ENCODE assay signal across 8 mouse cellular contexts in genomic region chr5:149678100-149678989, GRCm38 (mm10). TPM values are rescaled to one million over a fixed set of nuclear protein-coding genes. Genes with fewer than 3 reads are reported as not detected.
DNase-seq lines count a peak whose midpoint lies in the region; ATAC-seq and TF ChIP-seq lines count a peak whose summit lies in the region.

TSS of gene B3glct (plus strand) at chr5:149678230.

- H3K27ac ChIP-seq in MEL (ENCODE audit: control insufficient read depth, low read depth, low read length): peak within 1 kb of the TSS; percentile 83
- peak within 1 kb of the TSS; percentile 83 for H3K27ac ChIP-seq in lung, embryonic 16.5 days (ENCODE audit: low read length)

- ATAC-seq in frontal cortex, adult (ENCODE audit: low TSS enrichment): peak; percentile 88
- ATAC-seq in hematopoietic stem cell, adult 5-6 weeks (replicated peaks in 1 of 2; ENCODE audit: insufficient read depth in 1 of 2, low FRiP score in 2 of 2, low TSS enrichment in 1 of 2, low read depth in 1 of 2, poor library complexity in 2 of 2, severe bottlenecking in 2 of 2): peak; percentile 61 to 79
- peak; percentile 97 for ATAC-seq in lung, embryonic 16.5 days (ENCODE audit: low read depth)

- no peak for TF ChIP-seq EP300 in MEL (IDR thresholded peaks at IDR 0.05; ENCODE audit: low read depth in 1 of 2, low read length in 2 of 2)

- TF ChIP-seq CTCF in MEL (IDR thresholded peaks at IDR 0.05 in 2 of 3, conservative IDR thresholded peaks at IDR 0.05 in 1 of 3; ENCODE audit: control insufficient read depth in 1 of 3, insufficient read depth in 1 of 3, low read depth in 2 of 3, low read length in 3 of 3, poor library complexity in 1 of 3, severe bottlenecking in 1 of 3): peak; percentile 63 to 99 (median 76)

- H3K9ac ChIP-seq in MEL (ENCODE audit: control insufficient read depth, low read depth, low read length, poor library complexity, severe bottlenecking): peak within 1 kb of the TSS; percentile 93
- H3K9ac ChIP-seq in lung, embryonic 16.5 days (ENCODE audit: low read length): peak within 1 kb of the TSS; percentile 89

- H3K4me3 ChIP-seq in MEL (ENCODE audit: control insufficient read depth in 1 of 2, insufficient read depth in 1 of 2, low read depth in 2 of 2, low read length in 2 of 2): peak within 1 kb of the TSS; percentile 67 to 69
- H3K4me3 ChIP-seq in lung, embryonic 16.5 days (ENCODE audit: low read length): peak within 1 kb of the TSS; percentile 78

- peak within 1 kb of the TSS; percentile 99 for H3K4me2 ChIP-seq in lung, embryonic 16.5 days (ENCODE audit: low read depth, low read length)

- peaks cover 2% of the 10 kb centered on the region for H3K79me2 ChIP-seq in MEL (ENCODE audit: control insufficient read depth, insufficient read depth, low read length, poor library complexity)

- peak; percentile 75 to 86 for TF ChIP-seq POLR2A in MEL (IDR thresholded peaks at IDR 0.05; ENCODE audit: control insufficient read depth in 1 of 2, insufficient read depth in 1 of 2, low read depth in 1 of 2, low read length in 2 of 2, poor library complexity in 1 of 2)

- H3K4me1 ChIP-seq in MEL (ENCODE audit: control insufficient read depth in 1 of 2, insufficient read depth in 2 of 2, low read length in 2 of 2): peaks cover 3 to 11% of the 10 kb centered on the region in 2 experiments
- peaks cover 10% of the 10 kb centered on the region for H3K4me1 ChIP-seq in lung, embryonic 16.5 days (replicated peaks; ENCODE audit: control insufficient read depth, insufficient read depth, low read length)

- under 1% methylated on average over 72 of the region's 106 CpGs for WGBS in lung, embryonic 16.5 days

- H3K27me3 ChIP-seq in MEL (ENCODE audit: control insufficient read depth in 1 of 2, insufficient read depth in 2 of 2, low read length in 2 of 2): no peaks in the 10 kb centered on the region; a peak in 1 of 4 replicates
- no peaks in the 10 kb centered on the region for H3K27me3 ChIP-seq in lung, embryonic 16.5 days (ENCODE audit: control insufficient read depth, insufficient read depth, low read depth, low read length)

- TF ChIP-seq RAD21 in MEL (IDR thresholded peaks at IDR 0.05; ENCODE audit: low read depth, low read length): peak; percentile 27

- DNase-seq in MEL (ENCODE audit: low read depth, low spot score): peak; percentile 92
- DNase-seq in cerebellum, adult 9-10 months: peak; percentile 72
- peak; percentile 36 for DNase-seq in layer of hippocampus, adult 9-10 months (ENCODE audit: low spot score)
- DNase-seq in ovary, adult 18-20 months (ENCODE audit: low spot score): peak; percentile 59
- DNase-seq in thymus, postnatal 0 days (ENCODE audit: low spot score): peak; percentile 86

- H3K36me3 ChIP-seq in MEL (ENCODE audit: control insufficient read depth in 1 of 2, insufficient read depth in 2 of 2, low read length in 2 of 2): peaks cover 0 to 8% of the 10 kb centered on the region in 2 experiments; a peak in 2 of 4 replicates
- no peaks in the 10 kb centered on the region for H3K36me3 ChIP-seq in lung, embryonic 16.5 days (ENCODE audit: control insufficient read depth, insufficient read depth, low read length)

- H3K9me3 ChIP-seq in MEL (replicated peaks; ENCODE audit: insufficient read depth, low read length): no peaks in the 10 kb centered on the region
- no peaks in the 10 kb centered on the region for H3K9me3 ChIP-seq in lung, embryonic 16.5 days (ENCODE audit: control insufficient read depth, low read length)

TF ChIP-seq in MEL, 35 proteins besides CTCF, POLR2A, EP300 and RAD21:
- TF ChIP-seq TCF12 (IDR thresholded peaks at IDR 0.05; ENCODE audit: low read depth, low read length) (peak; percentile 9; the same call in 1 of the 2 replicates), GATA1 (IDR thresholded peaks at IDR 0.05; ENCODE audit: low read depth, low read length) (no peak), MYC (IDR thresholded peaks at IDR 0.05; ENCODE audit: low read depth, low read length) (no peak), USF1 (IDR thresholded peaks at IDR 0.05; ENCODE audit: low read depth, low read length) (no peak), KAT2A (conservative IDR thresholded peaks at IDR 0.05; ENCODE audit: low read depth, low read length) (no peak), ZMIZ1 (IDR thresholded peaks at IDR 0.05; ENCODE audit: low read depth, low read length) (no peak), BHLHE40 (IDR thresholded peaks at IDR 0.05; ENCODE audit: borderline replicate concordance, low read depth, low read length) (no peak), MAFK (IDR thresholded peaks at IDR 0.05; ENCODE audit: borderline replicate concordance, low read depth, low read length) (no peak), USF2 (IDR thresholded peaks at IDR 0.05; ENCODE audit: borderline replicate concordance in 1 of 2, insufficient read depth in 1 of 2, low read depth in 1 of 2, low read length in 2 of 2) (no peak), SIN3A (IDR thresholded peaks at IDR 0.05; ENCODE audit: low read length) (peak; percentile 49), ZNF384 (IDR thresholded peaks at IDR 0.05; ENCODE audit: low read depth, low read length) (0 out of 2 replicates have a peak, but pooled peaks have one; percentile 6), CHD2 (IDR thresholded peaks at IDR 0.05; ENCODE audit: low read length) (no peak), MXI1 (IDR thresholded peaks at IDR 0.05; ENCODE audit: low read depth, low read length) (peak; percentile 10; the same call in 1 of the 2 replicates), MAX (IDR thresholded peaks at IDR 0.05; ENCODE audit: low read length) (no peak), GABPA (IDR thresholded peaks at IDR 0.05; ENCODE audit: low read depth, low read length) (no peak), NELFE (IDR thresholded peaks at IDR 0.05; ENCODE audit: low read depth, low read length) (peak; percentile 81), RCOR1 (IDR thresholded peaks at IDR 0.05; ENCODE audit: low read depth, low read length) (no peak; the same call in 1 of the 2 replicates), ZKSCAN1 (IDR thresholded peaks at IDR 0.05; ENCODE audit: low read depth, low read length) (peak; percentile 72; the same call in 1 of the 2 replicates), MEF2A (IDR thresholded peaks at IDR 0.05; ENCODE audit: extremely low read depth, insufficient replicate concordance, low read depth, low read length, poor library complexity, severe bottlenecking) (no peak), SMC3 (IDR thresholded peaks at IDR 0.05; ENCODE audit: low read depth, low read length) (peak; percentile 66), POLR2AphosphoS5 (IDR thresholded peaks at IDR 0.05; ENCODE audit: borderline replicate concordance, low read depth, low read length) (peak; percentile 86; the same call in 1 of the 2 replicates), ETS1 (IDR thresholded peaks at IDR 0.05; ENCODE audit: low read depth, low read length) (no peak), UBTF (IDR thresholded peaks at IDR 0.05; ENCODE audit: borderline replicate concordance, insufficient read depth, low read depth, low read length) (peak; percentile 92; the same call in 1 of the 2 replicates), MAZ (IDR thresholded peaks at IDR 0.05; ENCODE audit: low read depth, low read length) (no peak; the same call in 1 of the 2 replicates), MYB (IDR thresholded peaks at IDR 0.05; ENCODE audit: low read depth, low read length) (no peak), POLR2AphosphoS2 (IDR thresholded peaks at IDR 0.05; ENCODE audit: low read length) (no peak), CHD1 (IDR thresholded peaks at IDR 0.05; ENCODE audit: low read depth, low read length) (no peak), HCFC1 (IDR thresholded peaks at IDR 0.05; ENCODE audit: low read depth, low read length) (peak; percentile 44; the same call in 1 of the 2 replicates), TBP (IDR thresholded peaks at IDR 0.05; ENCODE audit: low read depth, low read length) (no peak), JUND (IDR thresholded peaks at IDR 0.05; ENCODE audit: low read depth, low read length) (no peak), NRF1 (IDR thresholded peaks at IDR 0.05; ENCODE audit: insufficient read depth, low read depth, low read length, poor library complexity, severe bottlenecking) (peak; percentile 69), E2F4 (IDR thresholded peaks at IDR 0.05; ENCODE audit: borderline replicate concordance, low read depth, low read length) (no peak), TAL1 (IDR thresholded peaks at IDR 0.05; ENCODE audit: low read length) (no peak), ELF1 (IDR thresholded peaks at IDR 0.05; ENCODE audit: low read depth, low read length) (no peak), ZC3H11A (IDR thresholded peaks at IDR 0.05; ENCODE audit: low read depth, low read length) (0 out of 2 replicates have a peak, but pooled peaks have one; percentile 4)

RNA-seq across cellular contexts. Expression of gene B3glct, which starts in this region (rescaled TPM):
- total RNA-seq in MEL (2012; rRNA removed): 9.1 and 14.2 TPM in 2 replicates
- 10 to 100 TPM in 1 of 2 experiments, not detected in 1; 12.1 TPM for polyA plus RNA-seq in MEL (2012; ENCODE audit: insufficient read depth in 1 of 2, insufficient read length in 2 of 2, low read depth in 1 of 2, low replicate concordance in 2 of 2, missing spikeins in 1 of 2)
- total RNA-seq in hematopoietic stem cell, adult 5-6 weeks (2017): 7.9 and 8.2 TPM in 2 replicates
- polyA plus RNA-seq in lung, embryonic 16.5 days (2015; fragmentation: Nextera tagmentation; extraction: Ambion mirVana): 13.0 and 13.8 TPM in 2 replicates
- polyA plus RNA-seq in thymus, postnatal 0 days (2015; fragmentation: Nextera tagmentation; extraction: Ambion mirVana): 6.2 and 7.5 TPM in 2 replicates

Comparison
In these comparisons a context has a peak if more than half of its experiments do, and no peak if none do; other contexts are left out.
1. Peak in every context shown above with its lines: DNase-seq, ATAC-seq, H3K4me3 ChIP-seq and H3K27ac ChIP-seq.
2. DNase-seq: peak in every context shown above with its lines; median percentile 92 in MEL; 86 in thymus, postnatal 0 days; 72 in cerebellum, adult 9-10 months; 59 in ovary, adult 18-20 months; 36 in layer of hippocampus, adult 9-10 months.